Mouse (Mus musculus): Measurements from ENCODE around the gene Gm42906. TPM values are rescaled to one million over a fixed set of nuclear protein-coding genes. Genes with fewer than 3 reads are reported as not detected.

Gm42906 gene
- polyA plus RNA-seq, 1 experiment from 2014 or later = not detected

- H3K27ac ChIP-seq = no peak overlapping the region
- H3K4me2 ChIP-seq (replicated peaks) = no peak overlapping the region
- 83% methylated on average over 3 of the region's 3 CpGs for WGBS
- no peaks in the 10 kb centered on the region for H3K27me3 ChIP-seq (replicated peaks)
- no peak for ATAC-seq
- H3K4me3 ChIP-seq (replicated peaks) = no peak overlapping the region
- no peak overlapping the region for H3K9ac ChIP-seq
- H3K36me3 ChIP-seq = no peaks in the 10 kb centered on the region
- no peaks in the 10 kb centered on the region for H3K4me1 ChIP-seq (replicated peaks)
- H3K9me3 ChIP-seq = no peaks in the 10 kb centered on the region
Observed at GRCm38 (mm10) chr5:151213097-151213496, 214.9 kb downstream of the Gm42906 start.

GRCm38 (mm10) chr5:151210869-151211268, 217.1 kb downstream of the Gm42906 start:
- no peak overlapping the region for H3K4me2 ChIP-seq (replicated peaks)
- H3K27ac ChIP-seq = no peak overlapping the region
- no peak overlapping the region for H3K9ac ChIP-seq
- WGBS = 86% methylated on average over 1 of the region's 1 CpGs
- no peak for ATAC-seq
- no peaks in the 10 kb centered on the region for H3K4me1 ChIP-seq (replicated peaks)
- no peaks in the 10 kb centered on the region for H3K9me3 ChIP-seq
- H3K27me3 ChIP-seq (replicated peaks) = no peaks in the 10 kb centered on the region
- H3K4me3 ChIP-seq (replicated peaks) = no peak overlapping the region
- H3K36me3 ChIP-seq = no peaks in the 10 kb centered on the region

GRCm38 (mm10) chr5:151210060-151210459, 217.9 kb downstream of the Gm42906 start:
- no peaks in the 10 kb centered on the region for H3K9me3 ChIP-seq
- no peak overlapping the region for H3K4me3 ChIP-seq (replicated peaks)
- H3K9ac ChIP-seq = no peak overlapping the region
- no peaks in the 10 kb centered on the region for H3K4me1 ChIP-seq (replicated peaks)
- WGBS = 78% methylated on average over 2 of the region's 2 CpGs
- H3K27ac ChIP-seq = no peak overlapping the region
- no peak overlapping the region for H3K4me2 ChIP-seq (replicated peaks)
- no peaks in the 10 kb centered on the region for H3K36me3 ChIP-seq
- H3K27me3 ChIP-seq (replicated peaks) = no peaks in the 10 kb centered on the region
- ATAC-seq = no peak

- Histone ChIP-seq H3K4me2 (replicated peaks) (no peak overlapping the region), H3K4me3 (replicated peaks) (no peak overlapping the region), H3K9me3 (no peaks in the 10 kb centered on the region), H3K27ac (no peak overlapping the region), H3K27me3 (replicated peaks) (no peaks in the 10 kb centered on the region), H3K4me1 (replicated peaks) (no peaks in the 10 kb centered on the region), H3K36me3 (no peaks in the 10 kb centered on the region), H3K9ac (no peak overlapping the region)
- WGBS = 84% methylated on average over 4 of the region's 4 CpGs
- no peak for ATAC-seq
Observed at GRCm38 (mm10) chr5:151205017-151205416, 222.9 kb downstream of the Gm42906 start.

- ATAC-seq = peak; percentile 53; the same call in 1 of the 2 replicates
- Histone ChIP-seq H3K27me3 (replicated peaks) (no peaks in the 10 kb centered on the region), H3K4me2 (replicated peaks) (no peak overlapping the region), H3K27ac (no peak overlapping the region), H3K4me3 (replicated peaks) (no peak overlapping the region), H3K9ac (no peak overlapping the region), H3K9me3 (no peaks in the 10 kb centered on the region), H3K4me1 (replicated peaks) (no peaks in the 10 kb centered on the region), H3K36me3 (no peaks in the 10 kb centered on the region)
- 38% methylated on average over 5 of the region's 5 CpGs for WGBS
Observed at GRCm38 (mm10) chr5:151202925-151203324, 225.0 kb downstream of the Gm42906 start.

GRCm38 (mm10) chr5:151201220-151201619, 226.7 kb downstream of the Gm42906 start:
- H3K36me3 ChIP-seq = no peaks in the 10 kb centered on the region
- H3K4me2 ChIP-seq (replicated peaks) = no peak overlapping the region
- ATAC-seq = no peak
- H3K9ac ChIP-seq = no peak overlapping the region
- H3K27ac ChIP-seq = no peak overlapping the region
- 81% methylated on average over 3 of the region's 3 CpGs for WGBS
- H3K9me3 ChIP-seq = no peaks in the 10 kb centered on the region
- no peaks in the 10 kb centered on the region for H3K27me3 ChIP-seq (replicated peaks)
- H3K4me1 ChIP-seq (replicated peaks) = 0 out of 2 replicates have a peak, but pooled peaks cover 4% of the 10 kb centered on the region
- H3K4me3 ChIP-seq (replicated peaks) = no peak overlapping the region

- no peaks in the 10 kb centered on the region for H3K36me3 ChIP-seq
- no peak overlapping the region for H3K9ac ChIP-seq
- H3K4me3 ChIP-seq (replicated peaks) = no peak overlapping the region
- no peaks in the 10 kb centered on the region for H3K9me3 ChIP-seq
- WGBS = 86% methylated on average over 3 of the region's 3 CpGs
- no peak for ATAC-seq
- H3K4me2 ChIP-seq (replicated peaks) = no peak overlapping the region
- 0 out of 2 replicates have a peak, but pooled peaks cover 4% of the 10 kb centered on the region for H3K4me1 ChIP-seq (replicated peaks)
- H3K27ac ChIP-seq = no peak overlapping the region
- no peaks in the 10 kb centered on the region for H3K27me3 ChIP-seq (replicated peaks)
Observed at GRCm38 (mm10) chr5:151199235-151199634, 228.7 kb downstream of the Gm42906 start.

- peak; percentile 80 for ATAC-seq
- H3K9me3 ChIP-seq = no peaks in the 10 kb centered on the region
- no peak overlapping the region for H3K9ac ChIP-seq
- no peaks in the 10 kb centered on the region for H3K27me3 ChIP-seq (replicated peaks)
- no peak overlapping the region for H3K4me2 ChIP-seq (replicated peaks)
- no peaks in the 10 kb centered on the region for H3K36me3 ChIP-seq
- no peak overlapping the region for H3K4me3 ChIP-seq (replicated peaks)
- H3K4me1 ChIP-seq (replicated peaks) = 0 out of 2 replicates have a peak, but pooled peaks cover 4% of the 10 kb centered on the region
- H3K27ac ChIP-seq = no peak overlapping the region
- whole genome bisulfite sequencing = 33% methylated on average over 13 of the region's 13 CpGs
Observed at GRCm38 (mm10) chr5:151196603-151197272, 231.2 kb downstream of the Gm42906 start.

- no peaks in the 10 kb centered on the region for H3K9me3 ChIP-seq
- H3K27me3 ChIP-seq (replicated peaks) = no peaks in the 10 kb centered on the region
- 55% methylated on average over 3 of the region's 3 CpGs for WGBS
- no peak overlapping the region for H3K27ac ChIP-seq
- H3K4me3 ChIP-seq (replicated peaks) = no peak overlapping the region
- no peaks in the 10 kb centered on the region for H3K36me3 ChIP-seq
- peaks cover 4% of the 10 kb centered on the region; the same call in 1 of the 2 replicates for H3K4me1 ChIP-seq (replicated peaks)
- no peak overlapping the region for H3K9ac ChIP-seq
- no peak overlapping the region for H3K4me2 ChIP-seq (replicated peaks)
- ATAC-seq = no peak
Observed at GRCm38 (mm10) chr5:151193885-151194520, 234.0 kb downstream of the Gm42906 start.

- Histone ChIP-seq H3K9ac (no peak overlapping the region), H3K4me2 (replicated peaks) (no peak overlapping the region), H3K4me1 (replicated peaks) (peaks cover 4% of the 10 kb centered on the region; the same call in 1 of the 2 replicates), H3K36me3 (no peaks in the 10 kb centered on the region), H3K27me3 (replicated peaks) (no peaks in the 10 kb centered on the region), H3K4me3 (replicated peaks) (no peak overlapping the region), H3K9me3 (no peaks in the 10 kb centered on the region), H3K27ac (no peak overlapping the region)
- no peak for ATAC-seq
- 59% methylated on average over 2 of the region's 2 CpGs for WGBS
Observed at GRCm38 (mm10) chr5:151192266-151192665, 235.7 kb downstream of the Gm42906 start.

- Histone ChIP-seq H3K9me3 (no peaks in the 10 kb centered on the region), H3K27ac (no peak overlapping the region), H3K4me2 (replicated peaks) (0 out of 2 replicates have a peak overlapping the region, but pooled peaks have one; percentile 91), H3K9ac (no peak overlapping the region), H3K27me3 (replicated peaks) (no peaks in the 10 kb centered on the region), H3K36me3 (no peaks in the 10 kb centered on the region), H3K4me1 (replicated peaks) (no peaks in the 10 kb centered on the region; the same call in 1 of the 2 replicates), H3K4me3 (replicated peaks) (no peak overlapping the region)
- no peak for ATAC-seq
- WGBS = 66% methylated on average over 5 of the region's 5 CpGs
Observed at GRCm38 (mm10) chr5:151190764-151191163, 237.2 kb downstream of the Gm42906 start.

- H3K9ac ChIP-seq = peak overlapping the region; percentile 62
- WGBS = 1% methylated on average over 27 of the region's 27 CpGs
- ATAC-seq = peak; percentile 97
Observed at GRCm38 (mm10) chr5:151189789-151190378, 238.1 kb downstream of the Gm42906 start.

More at GRCm38 (mm10) chr5:151189789-151190378, 238.1 kb downstream of the Gm42906 start:
- Histone ChIP-seq H3K27ac (peak overlapping the region; percentile 48), H3K9me3 (no peaks in the 10 kb centered on the region), H3K4me2 (replicated peaks) (peak overlapping the region; percentile 91), H3K27me3 (replicated peaks) (no peaks in the 10 kb centered on the region), H3K4me3 (replicated peaks) (peak overlapping the region; percentile 65), H3K4me1 (replicated peaks) (no peaks in the 10 kb centered on the region; the same call in 1 of the 2 replicates), H3K36me3 (no peaks in the 10 kb centered on the region)

Data from intestine, embryonic 15.5 days (tissue).